Mouse (Mus musculus) heart, adult 2 months (tissue): Measurements from ENCODE around the gene Aasdh. TPM values are rescaled to one million over a fixed set of nuclear protein-coding genes. Genes with fewer than 3 reads are reported as not detected.
A peak's percentile ranks its signal among the peaks of the same experiment; 100 is the strongest.
"Not testable (repeated sequence)": the region's sequence is repeated elsewhere in the genome, so short reads cannot be mapped to it uniquely, and the experiment has no call there.

Source experiments
- DNase-seq, 2 experiments: peaks; one replicate each; pipeline ENCODE4 v3.0.0; 2021
- H3K27ac ChIP-seq: fragments of 200-600 bp; 2 replicates; pipeline ENCODE4 v1.8.1; 2022
- H3K27me3 ChIP-seq: fragments of 200-500 bp; 2 replicates; pipeline ENCODE4 v1.6.1; 2012; ENCODE audit warnings: mild to moderate bottlenecking, low read length, inconsistent platforms, mixed read lengths; ENCODE audit not compliant: control insufficient read depth, insufficient read depth
- H3K36me3 ChIP-seq: fragments of 200-500 bp; 2 replicates; pipeline ENCODE4 v1.6.1; 2012; ENCODE audit warnings: low read length, inconsistent platforms; ENCODE audit not compliant: control insufficient read depth, insufficient read depth
- H3K4me1 ChIP-seq: fragments of 200-500 bp; 2 replicates; pipeline ENCODE4 v1.6.1; 2011; ENCODE audit warnings: low read length; ENCODE audit not compliant: control insufficient read depth, insufficient read depth
- H3K4me3 ChIP-seq: fragments of 200-600 bp; 2 replicates; pipeline ENCODE4 v1.8.1; 2022
- H3K79me2 ChIP-seq: fragments of 200-500 bp; replicated peaks from 2 replicates; pipeline ENCODE4 v1.6.1; 2012; ENCODE audit warnings: mild to moderate bottlenecking, inconsistent platforms, low read length, moderate library complexity, mixed read lengths; ENCODE audit not compliant: control insufficient read depth, insufficient read depth
- H3K9ac ChIP-seq: fragments of 200-500 bp; 2 replicates; pipeline ENCODE4 v1.6.1; 2012; ENCODE audit warnings: low read depth, mild to moderate bottlenecking, control low read depth, inconsistent platforms, low read length, mixed read lengths
- CTCF ChIP-seq: fragments of 200-600 bp; IDR thresholded peaks from 2 replicates; pipeline ENCODE4 v1.8.1; 2022; ENCODE audit warnings: antibody characterized with exemption, mild to moderate bottlenecking, moderate library complexity
- EP300 ChIP-seq: fragments of 200-500 bp; IDR thresholded peaks from 2 replicates; pipeline ENCODE4 v1.6.1; 2011; ENCODE audit warnings: low read depth, low read length, control low read depth; ENCODE audit not compliant: insufficient read depth
- POLR2A ChIP-seq: fragments of 200-500 bp; IDR thresholded peaks from 2 replicates; pipeline ENCODE4 v1.6.1; 2011; ENCODE audit warnings: mild to moderate bottlenecking, low read depth, low read length, control low read depth; ENCODE audit not compliant: insufficient read depth
- WGBS: fragments of 180-500 bp; shearing (Covaris S2); methylation state at CpG from one replicate; pipeline ENCODE4 v1.1.7; 2018; 5-methylcytosine and 5-hydroxymethylcytosine counted together
- intact Hi-C: fragments of 180-260 bp; cut with DNase I; formaldehyde crosslinking; loops from one replicate; pipeline ENCODE4 v1.15.1; 2025
- polyA plus RNA-seq: library from polyadenylated mRNA; depleted of rRNA; stranded (reverse); fragments of >200 nt; gene quantifications from 2 replicates; pipeline ENCODE4 v1.2.3, GENCODE M21; 2012
- total RNA-seq, 2 experiments: library from RNA; stranded (reverse); gene quantifications; 2 replicates each; pipeline ENCODE4 v1.2.3; 2021

Aasdh gene
- total and polyA plus RNA-seq, 3 experiments = 12.7 to 19.9 (median 16.2) TPM

GRCm38 (mm10) chr5:76922833-76923232, 17.5 kb upstream of the Aasdh start:
- Histone ChIP-seq H3K9ac (no peak overlapping the region), H3K27ac (no peak overlapping the region), H3K27me3 (no peaks in the 10 kb centered on the region), H3K36me3 (peaks cover 2% of the 10 kb centered on the region; the same call in 1 of the 2 replicates), H3K79me2 (no peaks in the 10 kb centered on the region), H3K4me1 (peaks cover 3% of the 10 kb centered on the region; the same call in 1 of the 2 replicates), H3K4me3 (no peak overlapping the region)
- DNase-seq = no peak
- 81% methylated on average over 4 of the region's 4 CpGs for WGBS
- intact Hi-C loops = loop anchor here (1.0 kb wide), 1 partner anchor 23 kb away; no protein-coding TSS in a partner anchor
- TF ChIP-seq EP300 = no peak
- TF ChIP-seq CTCF = no peak
- TF ChIP-seq POLR2A = no peak

DNA sequence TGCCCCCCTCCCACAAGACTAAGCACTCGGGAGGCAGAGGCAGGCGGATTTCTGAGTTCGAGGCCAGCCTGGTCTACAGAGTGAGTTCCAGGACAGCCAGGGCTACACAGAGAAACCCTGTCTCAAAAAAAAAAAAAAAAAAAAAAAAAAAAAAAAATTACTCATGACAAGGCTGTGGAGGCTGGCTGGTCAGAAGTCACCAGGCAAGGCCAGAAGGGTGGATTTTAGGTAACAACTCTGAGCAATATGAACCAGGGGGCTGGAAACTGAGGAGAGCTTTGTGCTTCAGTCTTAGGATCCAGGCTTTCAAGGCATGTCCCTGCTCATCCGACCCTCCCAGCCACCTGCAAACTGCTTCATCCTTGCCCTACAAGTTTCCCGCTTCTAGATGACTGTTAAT, 7.2 kb upstream of the Aasdh start:
- intact Hi-C loops, H3K79me2 ChIP-seq, H3K27ac ChIP-seq, DNase-seq, H3K4me3 ChIP-seq, H3K36me3 ChIP-seq, H3K4me1 ChIP-seq, H3K27me3 ChIP-seq, H3K9ac ChIP-seq: not testable (repeated sequence)
- 98% methylated on average over 5 of the region's 5 CpGs for WGBS

GRCm38 (mm10) chr5:76910807-76911206, 5.5 kb upstream of the Aasdh start:
- H3K27ac ChIP-seq = no peak overlapping the region

DNA sequence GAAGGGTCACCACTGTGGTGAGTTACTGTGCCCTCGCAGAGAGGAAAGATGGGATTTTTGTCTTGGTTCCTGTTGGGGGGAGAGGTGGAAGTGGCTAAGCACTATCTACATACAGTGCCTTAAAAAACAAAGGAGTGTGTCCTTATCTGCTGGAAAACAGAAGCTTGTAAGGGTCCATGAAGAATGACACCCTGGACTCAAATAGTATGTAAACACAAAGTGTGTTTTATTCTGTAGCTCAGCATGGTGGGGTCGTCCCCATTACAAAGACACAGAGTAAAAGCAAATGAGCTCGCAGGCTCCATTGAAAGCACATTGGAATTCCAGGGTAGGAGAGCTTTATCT, 813 bp upstream of the Aasdh start:
- Histone ChIP-seq H3K4me3 (peak overlapping the region; percentile 95), H3K79me2 (no peaks in the 10 kb centered on the region), H3K9ac (peak overlapping the region; percentile 77), H3K4me1 (peaks cover 3% of the 10 kb centered on the region; the same call in 1 of the 2 replicates), H3K36me3 (no peaks in the 10 kb centered on the region), H3K27me3 (no peaks in the 10 kb centered on the region), H3K27ac (peak overlapping the region; percentile 90; the same call in 1 of the 2 replicates)
- TF ChIP-seq EP300 = no peak
- TF ChIP-seq POLR2A = no peak
- TF ChIP-seq CTCF = no peak
- 30% methylated on average over 3 of the region's 3 CpGs for WGBS
- no peak for DNase-seq
- intact Hi-C loops = no loop called here

More at GRCm38 (mm10) chr5:76910807-76911206, 5.5 kb upstream of the Aasdh start:
- TF ChIP-seq EP300 (no peak), CTCF (no peak), POLR2A (no peak)
- WGBS = 73% methylated on average over 3 of the region's 3 CpGs
- Histone ChIP-seq H3K27me3 (no peaks in the 10 kb centered on the region), H3K79me2 (no peaks in the 10 kb centered on the region), H3K4me1 (peaks cover 3% of the 10 kb centered on the region; the same call in 1 of the 2 replicates), H3K9ac (no peak overlapping the region), H3K4me3 (no peak overlapping the region), H3K36me3 (no peaks in the 10 kb centered on the region)
- intact Hi-C loops = no loop called here
- DNase-seq = no peak

GRCm38 (mm10) chr5:76904713-76905404, 455 bp downstream of the Aasdh start:
- H3K4me1 ChIP-seq = peaks cover 3% of the 10 kb centered on the region; the same call in 1 of the 2 replicates
- intact Hi-C loops = loop anchor here (1.0 kb wide), 2 partner anchors 46 to 69 kb away; partner anchors contain the start of genes Paics, Ppat and Srp72
- 1% methylated on average over 19 of the region's 19 CpGs for WGBS
- no peak for DNase-seq
- peak overlapping the region; percentile 95 for H3K4me3 ChIP-seq
- TF ChIP-seq EP300 = no peak
- TF ChIP-seq POLR2A = no peak
- no peak for TF ChIP-seq CTCF
- H3K79me2 ChIP-seq = no peaks in the 10 kb centered on the region
- H3K36me3 ChIP-seq = no peaks in the 10 kb centered on the region
- H3K9ac ChIP-seq = peak overlapping the region; percentile 77
- H3K27me3 ChIP-seq = no peaks in the 10 kb centered on the region
- peak overlapping the region; percentile 90 for H3K27ac ChIP-seq

GRCm38 (mm10) chr5:76902131-76902530, 3.2 kb downstream of the Aasdh start:
- intact Hi-C loops = no loop called here
- Histone ChIP-seq H3K79me2 (no peaks in the 10 kb centered on the region), H3K36me3 (no peaks in the 10 kb centered on the region), H3K4me1 (peaks cover 3% of the 10 kb centered on the region; the same call in 1 of the 2 replicates), H3K27ac (no peak overlapping the region), H3K9ac (no peak overlapping the region), H3K27me3 (no peaks in the 10 kb centered on the region), H3K4me3 (no peak overlapping the region)
- DNase-seq = no peak
- no peak for TF ChIP-seq EP300
- TF ChIP-seq CTCF = no peak
- TF ChIP-seq POLR2A = no peak
- WGBS = 33% methylated on average over 4 of the region's 4 CpGs
